Mouse (Mus musculus) myocyte (in vitro differentiated cells): ENCODE measurements at regions not wholly inside any gene's neighbourhood (a gene's known extent, or its start where the extent isn't known, plus 50 kb on each side); places are given as distances from the start of the nearest gene placed in this dataset.

Experiments used
- H3K27me3 ChIP-seq: one replicate; pipeline ENCODE4 v1.6.1; 2011; ENCODE audit not compliant: control insufficient read depth, insufficient read depth, insufficient read length
- H3K36me3 ChIP-seq: one replicate; pipeline ENCODE4 v1.6.1; 2011; ENCODE audit not compliant: control insufficient read depth, insufficient read depth
- H3K4me2 ChIP-seq: one replicate; pipeline ENCODE4 v1.6.1; 2011; ENCODE audit warnings: low read depth, control low read depth
- H3K4me3 ChIP-seq: one replicate; pipeline ENCODE4 v1.5.1; 2011; ENCODE audit warnings: mild to moderate bottlenecking, control low read depth, moderate library complexity
- H3K79me2 ChIP-seq: one replicate; pipeline ENCODE4 v1.6.1; 2011; ENCODE audit not compliant: control insufficient read depth, insufficient read depth
- H3ac ChIP-seq: one replicate; pipeline ENCODE4 v1.6.1; 2011; ENCODE audit not compliant: control insufficient read depth, insufficient read length
- CEBPB ChIP-seq: IDR thresholded peaks from 2 replicates; pipeline ENCODE4 v1.6.1; 2011; ENCODE audit warnings: mild to moderate bottlenecking, moderate library complexity; ENCODE audit not compliant: poor library complexity, insufficient read depth, severe bottlenecking
- E2F4 ChIP-seq: IDR thresholded peaks from one replicate; pipeline ENCODE4 v1.6.1; 2011; ENCODE audit warnings: mild to moderate bottlenecking, control low read depth, moderate library complexity; ENCODE audit not compliant: insufficient read depth
- MAX ChIP-seq: IDR thresholded peaks from one replicate; pipeline ENCODE4 v1.6.1; 2011; ENCODE audit warnings: low read depth, mild to moderate bottlenecking, control low read depth
- MYOD1 ChIP-seq, 3 experiments: IDR thresholded peaks; one replicate each; pipeline ENCODE4 v1.6.1; 2011; ENCODE audit warnings: control low read depth in 2 of 3, low read depth in 2 of 3, mild to moderate bottlenecking in 2 of 3, moderate library complexity in 1 of 3; ENCODE audit not compliant: insufficient read length in 2 of 3, control insufficient read depth in 1 of 3
- MYOG ChIP-seq, 3 experiments: IDR thresholded peaks; one replicate each; pipeline ENCODE4 v1.6.1; 2011; ENCODE audit warnings: control low read depth in 2 of 3, low read depth in 2 of 3, mild to moderate bottlenecking in 2 of 3; ENCODE audit not compliant: insufficient read length in 2 of 3, control insufficient read depth in 1 of 3, insufficient read depth in 1 of 3
- POLR2A ChIP-seq: IDR thresholded peaks from one replicate; pipeline ENCODE4 v1.6.1; 2011; ENCODE audit warnings: low read depth, mild to moderate bottlenecking, control low read depth, moderate library complexity; ENCODE audit not compliant: insufficient read length
- POLR2AphosphoS2 ChIP-seq: IDR thresholded peaks from one replicate; pipeline ENCODE4 v1.6.1; 2011; ENCODE audit warnings: low read depth, control low read depth; ENCODE audit not compliant: insufficient read length
- REST ChIP-seq: IDR thresholded peaks from one replicate; pipeline ENCODE4 v1.6.1; 2011; ENCODE audit warnings: mild to moderate bottlenecking, control low read depth, moderate library complexity; ENCODE audit not compliant: insufficient read depth, insufficient read length
- SRF ChIP-seq: IDR thresholded peaks from one replicate; pipeline ENCODE4 v1.6.1; 2011; ENCODE audit warnings: low read depth; ENCODE audit not compliant: control insufficient read depth, insufficient read length
- TCF12 ChIP-seq: IDR thresholded peaks from one replicate; pipeline ENCODE4 v1.6.1; 2011; ENCODE audit warnings: mild to moderate bottlenecking, control low read depth; ENCODE audit not compliant: poor library complexity, insufficient read depth, severe bottlenecking
- TCF3 ChIP-seq: IDR thresholded peaks from one replicate; pipeline ENCODE4 v1.6.1; 2011; ENCODE audit warnings: low read depth, control low read depth; ENCODE audit not compliant: insufficient read length
- USF1 ChIP-seq: IDR thresholded peaks from one replicate; pipeline ENCODE4 v1.6.1; 2011; ENCODE audit warnings: low read depth, mild to moderate bottlenecking, control low read depth, moderate library complexity

GRCm38 (mm10) chr9:98697155-98697554 is 95.7 kb upstream of the Mrps22 start:
- Histone ChIP-seq H3K79me2 (no peaks in the 10 kb centered on the region), H3K4me3 (no peak overlapping the region), H3K36me3 (no peaks in the 10 kb centered on the region), H3K27me3 (peaks cover 3% of the 10 kb centered on the region), H3K4me2 (no peak overlapping the region), H3ac (no peak overlapping the region)
- no peak for TF ChIP-seq POLR2A
- no peak for TF ChIP-seq POLR2AphosphoS2
- no peak for TF ChIP-seq TCF3
- TF ChIP-seq USF1 = no peak
- no peak for TF ChIP-seq MAX
- TF ChIP-seq E2F4 = no peak
- no peak for TF ChIP-seq MYOD1 (IDR thresholded peaks at IDR 0.05; ENCODE audit: control insufficient read depth in 1 of 3, insufficient read length in 2 of 3, low read depth in 2 of 3)
- TF ChIP-seq MYOG (IDR thresholded peaks at IDR 0.05; ENCODE audit: control insufficient read depth in 1 of 3, insufficient read depth in 1 of 3, insufficient read length in 2 of 3, low read depth in 2 of 3) = no peak
- no peak for TF ChIP-seq REST
- TF ChIP-seq CEBPB = no peak
- TF ChIP-seq SRF = no peak
- TF ChIP-seq TCF12 = no peak

DNA sequence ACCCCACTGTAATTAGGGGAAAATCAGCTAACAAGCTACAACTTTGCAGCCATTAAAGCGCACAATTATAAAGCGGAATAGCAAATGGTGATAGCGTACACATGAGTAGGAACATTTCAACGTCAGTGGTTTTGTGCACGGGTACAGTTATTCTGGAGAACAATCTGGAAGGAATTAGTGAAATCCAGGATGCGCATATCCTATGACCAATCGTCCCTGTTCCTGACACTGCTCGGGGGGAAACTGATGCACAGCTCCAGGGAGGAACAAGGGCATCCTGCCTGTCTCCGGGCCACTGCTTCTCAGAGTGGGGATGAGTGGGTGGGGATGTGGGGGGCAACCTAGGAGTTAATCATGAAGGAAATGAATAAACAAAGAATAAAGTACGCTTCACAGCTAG is 93.6 kb upstream of the Mrps22 start:
- Histone ChIP-seq H3K36me3 (no peaks in the 10 kb centered on the region), H3K27me3 (no peaks in the 10 kb centered on the region), H3ac (no peak overlapping the region), H3K79me2 (no peaks in the 10 kb centered on the region), H3K4me2 (no peak overlapping the region), H3K4me3 (no peak overlapping the region)
- no peak for TF ChIP-seq POLR2AphosphoS2
- TF ChIP-seq REST = no peak
- no peak for TF ChIP-seq TCF12
- no peak for TF ChIP-seq MYOD1 (IDR thresholded peaks at IDR 0.05; ENCODE audit: control insufficient read depth in 1 of 3, insufficient read length in 2 of 3, low read depth in 2 of 3)
- no peak for TF ChIP-seq CEBPB
- TF ChIP-seq POLR2A = no peak
- TF ChIP-seq MYOG (IDR thresholded peaks at IDR 0.05; ENCODE audit: control insufficient read depth in 1 of 3, insufficient read depth in 1 of 3, insufficient read length in 2 of 3, low read depth in 2 of 3) = no peak
- no peak for TF ChIP-seq E2F4
- TF ChIP-seq MAX = no peak
- no peak for TF ChIP-seq TCF3
- TF ChIP-seq USF1 = no peak
- no peak for TF ChIP-seq SRF

GRCm38 (mm10) chr9:98690839-98691516 is 89.5 kb upstream of the Mrps22 start:
- H3K27me3 ChIP-seq = no peaks in the 10 kb centered on the region
- no peak overlapping the region for H3K4me2 ChIP-seq
- no peak for TF ChIP-seq SRF
- TF ChIP-seq E2F4 = no peak
- TF ChIP-seq MYOD1 (IDR thresholded peaks at IDR 0.05; ENCODE audit: control insufficient read depth in 1 of 3, insufficient read length in 2 of 3, low read depth in 2 of 3) = no peak
- TF ChIP-seq TCF12 = no peak
- no peak for TF ChIP-seq MYOG (IDR thresholded peaks at IDR 0.05; ENCODE audit: control insufficient read depth in 1 of 3, insufficient read depth in 1 of 3, insufficient read length in 2 of 3, low read depth in 2 of 3)
- no peak for TF ChIP-seq CEBPB
- no peak for TF ChIP-seq USF1
- no peak for TF ChIP-seq POLR2AphosphoS2
- TF ChIP-seq MAX = no peak
- no peak for TF ChIP-seq REST
- TF ChIP-seq TCF3 = no peak
- no peak for TF ChIP-seq POLR2A
- no peaks in the 10 kb centered on the region for H3K79me2 ChIP-seq
- no peaks in the 10 kb centered on the region for H3K36me3 ChIP-seq
- H3K4me3 ChIP-seq = no peak overlapping the region
- H3ac ChIP-seq = no peak overlapping the region

DNA sequence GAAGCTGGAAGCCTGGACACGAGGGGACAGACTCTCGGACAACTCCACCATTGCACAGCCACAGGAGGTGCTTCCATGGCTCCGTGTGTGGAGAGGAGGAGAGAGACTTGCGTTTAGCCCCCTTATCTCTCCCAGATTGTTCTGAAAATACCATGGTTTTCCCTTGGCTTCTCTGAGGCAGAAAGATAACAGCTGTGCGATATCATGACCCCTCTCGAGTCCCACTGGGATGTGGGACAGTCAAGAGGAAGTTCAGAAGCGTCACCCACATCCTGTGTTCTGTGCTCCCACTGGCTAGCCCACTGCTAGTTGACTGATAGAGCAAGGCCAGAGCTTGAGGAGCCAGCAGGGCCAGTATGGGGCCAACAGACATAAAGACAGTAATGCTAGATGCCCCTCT is 84.1 kb upstream of the Mrps22 start:
- TF ChIP-seq CEBPB = no peak
- TF ChIP-seq MYOG (IDR thresholded peaks at IDR 0.05; ENCODE audit: control insufficient read depth in 1 of 3, insufficient read depth in 1 of 3, insufficient read length in 2 of 3, low read depth in 2 of 3) = no peak
- no peak for TF ChIP-seq POLR2A
- TF ChIP-seq SRF = no peak
- TF ChIP-seq POLR2AphosphoS2 = no peak
- TF ChIP-seq TCF3 = no peak
- no peak for TF ChIP-seq USF1
- TF ChIP-seq TCF12 = no peak
- no peak for TF ChIP-seq E2F4
- no peak for TF ChIP-seq MAX
- no peak for TF ChIP-seq MYOD1 (IDR thresholded peaks at IDR 0.05; ENCODE audit: control insufficient read depth in 1 of 3, insufficient read length in 2 of 3, low read depth in 2 of 3)
- TF ChIP-seq REST = no peak
- no peaks in the 10 kb centered on the region for H3K79me2 ChIP-seq
- no peaks in the 10 kb centered on the region for H3K36me3 ChIP-seq
- no peak overlapping the region for H3K4me2 ChIP-seq
- H3K27me3 ChIP-seq = no peaks in the 10 kb centered on the region
- no peak overlapping the region for H3K4me3 ChIP-seq
- H3ac ChIP-seq = no peak overlapping the region
